Mouse (Mus musculus): ENCODE measurements around the gene Rundc3a. TPM values are rescaled to one million over a fixed set of nuclear protein-coding genes. Genes with fewer than 3 reads are reported as not detected.

Rundc3a gene
- polyA plus RNA-seq, 1 experiment from 2014 or later = 12.1 TPM

DNA sequence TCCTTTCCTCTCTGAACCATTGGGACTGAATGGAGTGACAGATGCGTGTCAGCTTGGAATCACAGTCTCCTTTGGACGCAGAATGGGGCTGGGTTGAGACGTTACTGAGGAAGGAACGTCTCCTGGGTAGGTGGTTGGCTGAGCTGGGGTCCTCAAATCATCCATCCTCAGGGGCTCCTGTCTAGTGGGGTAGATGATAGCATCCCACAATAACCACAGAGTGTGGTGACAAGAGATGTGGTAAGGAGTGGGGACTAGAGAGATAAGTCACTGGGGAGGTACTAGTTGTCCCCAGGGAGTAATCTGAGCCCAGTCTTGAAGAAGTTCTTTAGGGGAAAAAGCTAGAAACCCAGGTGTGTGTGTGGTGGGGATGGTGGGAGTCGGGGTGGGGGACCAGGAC, 24.9 kb upstream of the Rundc3a start:
- in situ Hi-C loops (cut with MboI; ENCODE audit: low pct_unique_long_range_greater_than_20kb) = no loop called here
- peaks cover 16% of the 10 kb centered on the region for H3K27me3 ChIP-seq
- POLR2A ChIA-PET = no interaction called here
- no peak for TF ChIP-seq CTCF (IDR thresholded peaks at IDR 0.05)
- CTCF ChIA-PET = no interaction called here
- no peak for DNase-seq (ENCODE audit: low read depth, low spot score)
- ATAC-seq = no peak

DNA sequence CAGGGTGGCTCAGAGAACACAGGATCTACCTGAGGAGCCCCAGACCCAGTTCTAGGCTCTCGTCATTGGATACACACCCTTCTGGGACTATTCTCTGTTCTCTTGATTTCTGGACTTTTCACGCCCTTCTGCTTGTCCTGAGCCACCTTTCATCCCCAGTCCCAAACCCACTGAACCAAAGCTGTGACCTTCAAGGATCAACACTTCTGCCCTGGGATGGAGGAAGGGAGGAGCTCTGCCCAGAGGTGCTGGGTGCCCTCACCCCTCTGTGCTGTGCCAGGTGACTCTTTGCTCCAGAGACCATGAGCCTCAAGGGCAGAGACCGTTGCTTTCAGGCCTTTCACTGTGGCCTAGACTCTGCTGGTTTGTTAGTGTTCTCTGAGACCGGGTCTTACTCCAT, 23.9 kb upstream of the Rundc3a start:
- H3K27me3 ChIP-seq = peaks cover 7% of the 10 kb centered on the region
- DNase-seq (ENCODE audit: low read depth, low spot score) (no peak), ATAC-seq (no peak)
- CTCF ChIA-PET = no interaction called here
- in situ Hi-C loops (cut with MboI; ENCODE audit: low pct_unique_long_range_greater_than_20kb) = no loop called here
- TF ChIP-seq CTCF (IDR thresholded peaks at IDR 0.05) = no peak
- POLR2A ChIA-PET = no interaction called here

DNA sequence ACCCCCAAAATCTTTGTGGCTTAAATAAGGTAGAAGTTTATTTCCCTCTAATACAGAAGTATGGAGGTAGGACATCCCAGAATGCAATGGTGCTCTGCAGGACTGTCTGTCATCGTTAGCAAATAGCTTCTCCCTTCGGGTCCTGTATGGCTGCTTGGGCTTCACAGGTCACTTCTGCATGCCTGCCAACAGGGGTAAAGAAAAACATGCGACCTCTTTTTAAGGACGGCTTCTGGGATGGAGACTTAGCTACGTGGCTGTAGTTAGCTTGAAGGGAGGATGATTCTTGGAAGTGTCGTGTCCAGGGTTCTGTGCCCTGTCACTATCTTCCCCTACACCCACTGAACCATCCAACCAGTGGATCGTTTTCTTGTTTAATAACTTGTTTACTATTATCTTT, 22.9 kb upstream of the Rundc3a start:
- ChIA-PET CTCF (no interaction called here), POLR2A (no interaction called here)
- no peak for TF ChIP-seq CTCF (IDR thresholded peaks at IDR 0.05)
- H3K27me3 ChIP-seq = peaks cover 6% of the 10 kb centered on the region
- ATAC-seq (no peak), DNase-seq (ENCODE audit: low read depth, low spot score) (no peak)
- in situ Hi-C loops (cut with MboI; ENCODE audit: low pct_unique_long_range_greater_than_20kb) = no loop called here

DNA sequence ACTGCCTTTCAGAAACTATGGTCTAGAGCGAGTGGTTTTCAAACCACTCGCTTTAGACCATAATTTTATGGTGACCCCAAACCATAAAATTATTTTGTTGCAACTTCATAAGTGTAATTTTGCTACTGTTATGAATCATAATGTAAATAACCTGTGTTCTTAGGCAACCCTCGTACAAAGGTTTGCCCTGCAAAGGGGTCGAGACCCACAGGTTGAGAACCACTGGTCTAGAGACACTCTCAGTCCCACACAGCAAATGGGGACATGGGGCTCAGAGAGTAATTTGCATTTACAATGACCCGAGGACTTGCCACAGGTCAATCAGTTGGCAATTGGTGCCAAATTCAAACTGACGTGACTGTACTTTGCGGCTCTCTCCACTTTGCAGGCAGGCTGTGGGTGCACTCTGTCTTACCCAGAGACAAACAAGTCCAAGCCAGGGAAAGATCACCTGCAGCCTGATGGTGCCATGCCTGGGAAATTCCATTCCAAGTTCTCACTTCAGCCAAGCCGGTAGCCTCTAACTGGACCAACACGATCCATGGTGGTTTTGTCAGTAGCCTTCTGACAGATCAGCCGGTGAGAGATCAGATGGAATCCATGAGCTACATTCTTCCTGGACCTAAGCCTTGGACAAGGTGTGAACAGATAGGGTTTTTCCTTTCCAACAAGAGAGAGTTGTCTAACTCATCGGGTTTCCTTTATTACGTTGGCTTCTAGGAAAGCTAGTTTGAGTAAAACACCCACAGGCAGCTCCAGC, 21.1 kb upstream of the Rundc3a start:
- no peak for ATAC-seq
- no peak for DNase-seq (ENCODE audit: low read depth, low spot score)
- no peak for TF ChIP-seq CTCF (IDR thresholded peaks at IDR 0.05)
- POLR2A ChIA-PET = no interaction called here
- H3K27me3 ChIP-seq = peaks cover 12% of the 10 kb centered on the region
- in situ Hi-C loops (cut with MboI; ENCODE audit: low pct_unique_long_range_greater_than_20kb) = no loop called here
- CTCF ChIA-PET = no interaction called here

DNA sequence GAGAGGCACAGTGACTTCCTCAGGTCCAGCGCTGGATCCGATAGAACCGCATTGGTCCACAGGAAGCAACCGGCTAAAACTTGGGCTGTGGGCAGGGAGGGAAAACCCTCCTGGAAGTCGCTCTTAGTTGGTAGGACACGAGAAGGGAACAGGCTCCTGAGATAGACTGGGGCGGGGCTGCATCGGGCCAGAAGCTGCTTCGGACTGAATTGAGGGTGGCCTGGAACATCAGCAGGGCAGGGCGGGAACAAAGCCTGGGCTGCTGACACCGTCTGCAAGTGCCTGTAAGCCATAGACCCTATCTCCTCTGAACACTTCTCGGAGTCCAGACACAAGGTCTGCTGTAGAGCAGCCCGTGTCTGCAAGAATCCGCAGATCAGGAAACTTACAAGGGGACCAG, 20.3 kb upstream of the Rundc3a start:
- POLR2A ChIA-PET = no interaction called here
- DNase-seq (ENCODE audit: low read depth, low spot score) (no peak), ATAC-seq (no peak)
- H3K27me3 ChIP-seq = peaks cover 12% of the 10 kb centered on the region
- CTCF ChIA-PET = no interaction called here
- in situ Hi-C loops (cut with MboI; ENCODE audit: low pct_unique_long_range_greater_than_20kb) = no loop called here
- no peak for TF ChIP-seq CTCF (IDR thresholded peaks at IDR 0.05)

DNA sequence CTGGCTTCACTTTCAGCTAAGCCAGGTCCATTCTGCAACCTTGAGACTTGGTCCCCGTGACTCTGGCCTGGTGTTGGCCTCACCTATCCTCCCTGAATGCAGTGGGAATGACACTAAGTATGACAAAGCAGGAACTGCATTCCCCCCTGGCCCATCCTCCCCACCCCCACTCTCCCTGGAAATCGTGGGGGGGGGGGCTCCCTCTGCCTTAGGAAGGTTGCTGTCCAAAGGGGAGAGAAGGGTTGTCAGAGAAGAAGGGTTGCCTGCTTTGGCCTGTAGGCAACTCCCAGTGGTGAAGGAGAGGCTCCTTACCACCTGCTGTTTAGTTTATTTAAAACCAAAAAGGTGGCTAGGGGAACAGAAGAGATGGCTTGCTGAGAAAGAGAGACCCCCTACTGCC, 19.6 kb upstream of the Rundc3a start:
- POLR2A ChIA-PET = no interaction called here
- CTCF ChIA-PET = no interaction called here
- DNase-seq (ENCODE audit: low read depth, low spot score) = no peak
- in situ Hi-C loops (cut with MboI; ENCODE audit: low pct_unique_long_range_greater_than_20kb) = no loop called here
- peaks cover 12% of the 10 kb centered on the region for H3K27me3 ChIP-seq
- no peak for ATAC-seq
- TF ChIP-seq CTCF (IDR thresholded peaks at IDR 0.05) = no peak

DNA sequence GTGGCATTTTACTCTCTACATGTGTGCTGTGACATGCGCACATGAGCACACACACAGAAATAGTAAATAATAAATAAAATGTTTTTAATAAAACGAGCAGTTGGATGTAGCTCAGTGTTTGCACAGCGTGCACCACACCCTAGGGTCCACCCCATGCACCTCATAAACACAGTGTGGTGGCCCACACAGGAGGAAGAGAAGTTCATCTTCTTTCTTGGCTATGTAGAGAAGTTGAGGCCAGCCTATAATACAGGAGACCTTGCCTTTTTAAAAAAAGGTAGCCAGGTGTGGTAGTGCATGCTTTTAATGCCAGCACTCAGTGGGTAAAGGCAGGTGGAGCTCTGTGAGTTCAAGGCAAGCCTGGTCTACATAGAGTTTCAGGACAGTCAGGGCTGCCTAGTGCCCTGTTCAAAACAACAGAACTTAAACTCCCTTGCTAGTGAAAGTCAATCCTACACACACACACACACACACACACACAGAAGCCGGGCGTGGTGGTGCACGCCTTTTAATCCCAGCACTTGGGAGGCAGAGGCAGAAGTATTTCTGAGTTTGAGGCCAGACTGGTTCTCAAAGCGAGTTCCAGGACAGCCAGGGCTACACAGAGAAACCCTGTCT, 19.0 kb upstream of the Rundc3a start:
- ATAC-seq (no peak), DNase-seq (ENCODE audit: low read depth, low spot score) (no peak)
- CTCF ChIA-PET = no interaction called here
- in situ Hi-C loops (cut with MboI; ENCODE audit: low pct_unique_long_range_greater_than_20kb) = no loop called here
- H3K27me3 ChIP-seq = peaks cover 12% of the 10 kb centered on the region
- POLR2A ChIA-PET = no interaction called here
- TF ChIP-seq CTCF (IDR thresholded peaks at IDR 0.05) = no peak

DNA sequence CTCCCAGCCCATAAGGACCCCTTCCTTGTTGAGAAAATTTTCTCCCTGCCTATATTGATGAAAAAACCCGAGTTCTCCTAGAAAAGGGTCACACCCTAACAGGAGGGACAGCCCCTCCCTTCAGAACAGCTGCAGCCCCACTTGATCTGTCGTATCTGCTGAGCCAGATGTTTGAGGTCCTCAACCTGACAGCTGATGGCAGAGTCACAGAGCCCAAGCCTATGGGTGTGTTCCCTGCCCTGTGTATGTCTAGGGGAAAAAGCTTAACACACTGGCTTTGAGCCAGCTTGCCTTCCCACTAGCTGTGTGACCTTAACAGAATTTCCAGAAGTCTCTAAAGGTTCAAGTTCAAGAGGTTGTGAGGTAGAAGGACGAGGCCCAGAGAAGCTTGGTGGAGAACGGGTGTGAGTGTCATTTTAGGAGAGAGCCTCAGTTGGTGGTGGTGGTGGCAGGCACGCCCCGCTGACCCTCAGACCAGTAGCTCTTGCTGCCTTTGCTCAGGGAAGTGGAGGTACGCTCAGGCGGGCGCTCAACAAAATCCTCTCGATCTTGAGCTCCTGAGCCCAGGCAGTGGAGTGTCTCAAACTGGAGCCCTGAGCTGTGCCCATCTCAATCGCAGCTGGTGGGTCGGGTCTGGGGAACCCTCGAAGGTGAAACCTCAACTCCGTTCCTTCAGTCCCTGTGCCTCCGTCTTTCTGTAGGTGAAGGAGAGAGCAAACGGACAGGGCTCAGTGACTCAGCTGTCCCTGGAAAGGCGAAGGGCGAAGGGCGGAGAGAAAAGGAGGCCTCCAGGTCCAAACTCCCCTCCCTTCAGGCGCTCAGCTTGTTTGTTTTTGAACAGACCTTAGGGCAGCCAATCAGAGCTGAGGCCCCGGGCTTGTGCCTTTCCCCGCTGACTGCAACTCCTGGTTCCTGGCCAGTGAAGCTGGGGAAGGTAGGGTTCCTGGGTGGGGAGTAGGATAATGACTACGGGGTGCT, 17.7 kb upstream of the Rundc3a start:
- no peak for ATAC-seq
- peaks cover 12% of the 10 kb centered on the region for H3K27me3 ChIP-seq
- in situ Hi-C loops (cut with MboI; ENCODE audit: low pct_unique_long_range_greater_than_20kb) = no loop called here
- ChIA-PET CTCF (no interaction called here), POLR2A (interaction anchor here (0.9 kb wide), 1 partner anchor 26 kb away, joined by 4 read pairs; no protein-coding TSS in a partner anchor)
- no peak for TF ChIP-seq CTCF (IDR thresholded peaks at IDR 0.05)
- no peak for DNase-seq (ENCODE audit: low read depth, low spot score)

DNA sequence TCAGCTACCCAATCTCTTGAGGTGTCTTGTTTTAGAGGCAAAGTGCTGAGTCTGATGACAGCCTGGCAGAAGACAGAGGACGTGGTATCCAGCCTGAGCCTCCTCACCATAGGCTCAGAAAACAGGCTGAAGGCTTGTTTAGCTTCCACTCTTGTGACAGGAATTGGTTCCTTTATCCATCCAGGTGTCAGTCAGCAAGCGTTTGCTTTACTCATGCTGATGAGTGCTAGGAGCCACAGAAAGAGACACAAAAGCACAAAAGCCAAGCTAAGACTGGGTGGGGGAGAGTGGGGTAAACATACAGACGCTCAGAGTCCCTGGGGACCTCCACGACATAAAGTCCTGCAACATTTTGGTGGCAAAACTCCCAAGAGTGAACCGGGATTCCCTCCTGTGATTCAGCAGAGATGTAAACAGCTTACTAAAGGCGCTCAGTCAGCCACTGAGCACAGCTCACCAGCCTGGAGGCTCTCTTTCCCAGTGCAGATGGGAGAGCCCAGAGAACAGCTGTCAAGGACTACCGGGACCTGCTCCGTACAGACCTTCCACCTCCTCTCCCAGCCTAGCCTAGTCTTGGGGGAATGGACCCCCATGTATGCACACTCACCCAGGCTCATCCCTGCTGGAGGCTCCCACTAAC, 16.9 kb upstream of the Rundc3a start:
- ChIA-PET POLR2A (no interaction called here), CTCF (no interaction called here)
- in situ Hi-C loops (cut with MboI; ENCODE audit: low pct_unique_long_range_greater_than_20kb) = no loop called here
- ATAC-seq (no peak), DNase-seq (ENCODE audit: low read depth, low spot score) (no peak)
- H3K27me3 ChIP-seq = peaks cover 12% of the 10 kb centered on the region
- TF ChIP-seq CTCF (IDR thresholded peaks at IDR 0.05) = no peak

DNA sequence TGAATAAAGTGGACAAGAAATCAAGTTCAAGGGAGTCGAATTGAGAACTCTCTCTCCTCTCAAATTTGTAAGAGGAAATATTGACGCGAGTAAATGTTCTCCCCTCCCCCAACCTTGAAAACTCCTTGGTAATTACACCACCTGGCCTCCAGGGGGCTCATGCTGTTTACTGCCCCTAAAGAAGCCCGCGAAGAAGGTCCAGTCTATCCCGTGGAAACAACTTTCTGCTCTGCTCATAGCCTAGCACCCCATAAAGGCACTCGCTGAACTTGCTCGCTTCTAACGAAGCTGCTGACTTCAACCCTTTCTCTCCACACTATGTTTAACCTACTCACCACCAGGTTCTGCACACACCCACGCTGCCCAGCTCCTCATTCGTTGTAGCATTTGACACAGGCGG, 16.0 kb upstream of the Rundc3a start:
- DNase-seq (ENCODE audit: low read depth, low spot score) = no peak

More for the DNA sequence above, 16.0 kb upstream of the Rundc3a start:
- in situ Hi-C loops (cut with MboI; ENCODE audit: low pct_unique_long_range_greater_than_20kb) = no loop called here
- peaks cover 12% of the 10 kb centered on the region for H3K27me3 ChIP-seq
- TF ChIP-seq CTCF (IDR thresholded peaks at IDR 0.05) = no peak
- ATAC-seq = no peak
- POLR2A ChIA-PET = no interaction called here
- CTCF ChIA-PET = no interaction called here
